Mouse (Mus musculus): ENCODE results near the gene Slit3. TPM values are rescaled to one million over a fixed set of nuclear protein-coding genes. Genes with fewer than 3 reads are reported as not detected.

Slit3 gene
- polyA plus RNA-seq, 1 experiment from 2014 or later = 0.03 TPM

DNA sequence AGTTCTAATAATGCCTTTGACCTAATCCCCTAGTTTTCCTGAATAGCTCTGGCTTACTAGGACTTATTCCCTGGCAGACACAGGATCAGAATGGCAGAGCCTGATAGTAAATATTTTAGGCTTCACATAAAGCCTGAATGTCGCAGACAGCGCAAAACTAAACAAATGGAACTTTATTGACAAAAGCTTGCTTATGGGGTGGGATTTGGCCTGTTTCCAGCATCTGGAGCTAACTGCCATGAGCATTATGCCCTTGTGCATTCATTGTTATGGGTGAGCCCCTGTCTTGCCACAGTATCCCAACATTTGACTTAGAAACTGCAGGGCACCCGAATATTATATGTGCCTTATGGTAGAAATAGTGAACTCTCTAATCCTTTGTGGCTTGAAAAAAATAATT is 438.4 kb downstream of the Slit3 start:
- peaks cover 9% of the 10 kb centered on the region for H3K27me3 ChIP-seq
- no peak for ATAC-seq
- in situ Hi-C loops (cut with MboI; ENCODE audit: low pct_unique_long_range_greater_than_20kb) = no loop called here
- TF ChIP-seq CTCF (IDR thresholded peaks at IDR 0.05) = no peak
- ChIA-PET CTCF (interaction anchor here (1.2 kb wide), 1 partner anchor 12 kb away, joined by 3 read pairs; no protein-coding TSS in a partner anchor), POLR2A (no interaction called here)
- DNase-seq (ENCODE audit: low read depth, low spot score) = no peak

GRCm38 (mm10) chr11:35561760-35562159 is 440.7 kb downstream of the Slit3 start:
- CTCF ChIA-PET = no interaction called here
- peaks cover 7% of the 10 kb centered on the region for H3K27me3 ChIP-seq
- ATAC-seq (peak; percentile 17), DNase-seq (ENCODE audit: low read depth, low spot score) (peak; percentile 30)
- in situ Hi-C loops (cut with MboI; ENCODE audit: low pct_unique_long_range_greater_than_20kb) = no loop called here
- POLR2A ChIA-PET = no interaction called here
- TF ChIP-seq CTCF (IDR thresholded peaks at IDR 0.05) = no peak

GRCm38 (mm10) chr11:35565322-35565721 is 444.3 kb downstream of the Slit3 start:
- H3K27me3 ChIP-seq = peaks cover 4% of the 10 kb centered on the region
- in situ Hi-C loops (cut with MboI; ENCODE audit: low pct_unique_long_range_greater_than_20kb) = no loop called here
- POLR2A ChIA-PET = no interaction called here
- no peak for DNase-seq (ENCODE audit: low read depth, low spot score)
- CTCF ChIA-PET = interaction anchor here (0.7 kb wide), 1 partner anchor 14 kb away, joined by 3 read pairs; no protein-coding TSS in a partner anchor
- no peak for ATAC-seq
- no peak for TF ChIP-seq CTCF (IDR thresholded peaks at IDR 0.05)

DNA sequence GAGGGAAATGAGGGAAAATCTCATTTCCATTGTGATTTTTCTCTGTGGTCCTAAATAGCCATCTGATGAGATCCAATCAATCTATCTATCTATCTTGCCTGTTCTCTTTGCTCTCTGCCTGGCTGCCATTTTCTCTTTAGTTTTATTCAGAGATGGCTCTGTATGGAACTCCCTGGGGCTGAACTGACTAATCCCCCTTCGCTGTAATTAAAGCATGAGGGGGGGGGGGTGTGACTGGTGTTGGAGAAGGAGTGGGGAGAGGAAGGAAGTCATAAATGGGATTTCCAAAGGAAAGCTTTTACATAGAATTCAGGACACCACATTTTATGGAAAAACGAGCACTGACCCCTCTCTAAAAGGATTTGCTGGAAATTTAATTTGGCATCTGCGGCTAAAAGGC is 445.7 kb downstream of the Slit3 start:
- DNase-seq (ENCODE audit: low read depth, low spot score) (no peak), ATAC-seq (no peak)
- in situ Hi-C loops (cut with MboI; ENCODE audit: low pct_unique_long_range_greater_than_20kb) = no loop called here
- ChIA-PET POLR2A (no interaction called here), CTCF (no interaction called here)
- H3K27me3 ChIP-seq = peaks cover 8% of the 10 kb centered on the region
- TF ChIP-seq CTCF (IDR thresholded peaks at IDR 0.05) = no peak

- ChIA-PET POLR2A (interaction anchor here (0.6 kb wide), 1 partner anchor 77 kb away, joined by 3 read pairs; no protein-coding TSS in a partner anchor), CTCF (no interaction called here)
- DNase-seq (ENCODE audit: low read depth, low spot score) (no peak), ATAC-seq (no peak)
- TF ChIP-seq CTCF (IDR thresholded peaks at IDR 0.05) = no peak
- in situ Hi-C loops (cut with MboI; ENCODE audit: low pct_unique_long_range_greater_than_20kb) = no loop called here
- peaks cover 13% of the 10 kb centered on the region for H3K27me3 ChIP-seq
Observed at GRCm38 (mm10) chr11:35569126-35569916, 448.3 kb downstream of the Slit3 start.

DNA sequence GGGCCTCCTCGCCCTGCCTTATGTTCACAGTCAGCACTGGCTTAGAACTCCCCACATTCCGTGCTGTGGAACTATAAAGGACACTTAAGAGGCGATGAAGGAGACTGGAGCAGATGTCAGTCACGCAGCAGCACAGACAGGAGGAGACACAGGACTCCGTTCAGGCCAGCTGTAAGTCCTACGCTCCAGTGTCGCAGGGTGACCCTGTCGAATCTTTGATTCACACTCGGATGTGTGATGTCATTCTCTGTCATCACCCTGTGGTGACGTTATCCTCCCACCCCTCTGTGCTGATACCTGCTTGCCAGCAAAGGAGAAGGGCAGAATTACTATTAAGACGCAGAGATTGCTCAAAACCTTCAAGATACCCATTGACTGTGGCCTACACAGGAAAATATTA is 448.9 kb downstream of the Slit3 start:
- no peak for ATAC-seq
- no peak for TF ChIP-seq CTCF (IDR thresholded peaks at IDR 0.05)
- in situ Hi-C loops (cut with MboI; ENCODE audit: low pct_unique_long_range_greater_than_20kb) = no loop called here

DNA sequence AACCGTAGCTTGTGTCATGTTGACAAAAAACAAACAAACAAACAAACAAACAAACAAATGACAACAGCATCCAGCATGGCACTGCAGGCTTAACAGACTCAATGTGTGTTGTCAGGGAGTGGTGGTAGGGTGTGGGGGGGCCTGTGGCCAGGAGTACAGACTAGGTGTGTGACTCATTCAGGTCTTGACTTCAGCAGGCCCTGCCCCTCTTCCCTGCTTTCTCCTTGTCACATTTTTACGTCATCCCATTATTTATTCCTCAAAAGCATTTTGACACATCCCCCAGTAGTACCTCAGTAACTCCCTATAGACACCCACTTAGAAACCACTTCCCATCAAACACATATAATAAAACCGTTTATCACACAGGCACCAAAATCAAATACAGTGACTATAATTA is 450.9 kb downstream of the Slit3 start:
- CTCF ChIA-PET = no interaction called here

More for the DNA sequence above, 448.9 kb downstream of the Slit3 start:
- ChIA-PET CTCF (no interaction called here), POLR2A (interaction anchor here (0.6 kb wide), 1 partner anchor 77 kb away, joined by 3 read pairs; no protein-coding TSS in a partner anchor)
- DNase-seq (ENCODE audit: low read depth, low spot score) = no peak
- H3K27me3 ChIP-seq = peaks cover 12% of the 10 kb centered on the region

DNA sequence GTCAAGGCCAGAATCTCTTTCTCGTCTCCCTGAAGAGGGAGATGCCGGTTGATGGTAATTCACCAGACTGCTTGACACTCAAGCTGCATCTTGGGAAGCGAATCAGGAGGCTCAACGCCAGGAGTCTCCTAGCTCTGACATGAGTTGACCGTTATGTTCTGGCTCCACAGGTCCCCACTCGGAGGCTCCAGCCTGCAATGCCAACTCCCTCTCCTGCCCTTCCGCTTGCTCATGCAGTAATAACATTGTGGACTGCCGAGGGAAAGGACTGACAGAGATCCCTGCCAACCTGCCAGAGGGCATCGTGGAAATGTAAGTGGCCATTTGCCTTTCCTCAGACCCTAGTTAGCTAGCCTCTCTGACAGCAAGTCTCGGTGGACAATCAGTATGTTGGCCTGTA is 457.8 kb downstream of the Slit3 start:
- DNase-seq (ENCODE audit: low read depth, low spot score) (no peak), ATAC-seq (no peak)
- ChIA-PET CTCF (no interaction called here), POLR2A (no interaction called here)
- in situ Hi-C loops (cut with MboI; ENCODE audit: low pct_unique_long_range_greater_than_20kb) = no loop called here
- TF ChIP-seq CTCF (IDR thresholded peaks at IDR 0.05) = no peak
- peaks cover 28% of the 10 kb centered on the region for H3K27me3 ChIP-seq

More for the DNA sequence above, 450.9 kb downstream of the Slit3 start:
- in situ Hi-C loops (cut with MboI; ENCODE audit: low pct_unique_long_range_greater_than_20kb) = no loop called here
- DNase-seq (ENCODE audit: low read depth, low spot score) (no peak), ATAC-seq (no peak)
- no peak for TF ChIP-seq CTCF (IDR thresholded peaks at IDR 0.05)
- H3K27me3 ChIP-seq = peaks cover 11% of the 10 kb centered on the region
- POLR2A ChIA-PET = no interaction called here

GRCm38 (mm10) chr11:35582591-35582990 is 461.6 kb downstream of the Slit3 start:
- in situ Hi-C loops (cut with MboI; ENCODE audit: low pct_unique_long_range_greater_than_20kb) = no loop called here
- ChIA-PET POLR2A (no interaction called here), CTCF (no interaction called here)
- peaks cover 20% of the 10 kb centered on the region for H3K27me3 ChIP-seq
- TF ChIP-seq CTCF (IDR thresholded peaks at IDR 0.05) = no peak
- DNase-seq (ENCODE audit: low read depth, low spot score) (no peak), ATAC-seq (no peak)

GRCm38 (mm10) chr11:35583633-35584032 is 462.6 kb downstream of the Slit3 start:
- DNase-seq (ENCODE audit: low read depth, low spot score) (no peak), ATAC-seq (no peak)
- CTCF ChIA-PET = no interaction called here
- no peak for TF ChIP-seq CTCF (IDR thresholded peaks at IDR 0.05)
- in situ Hi-C loops (cut with MboI; ENCODE audit: low pct_unique_long_range_greater_than_20kb) = no loop called here
- POLR2A ChIA-PET = no interaction called here
- peaks cover 10% of the 10 kb centered on the region for H3K27me3 ChIP-seq

DNA sequence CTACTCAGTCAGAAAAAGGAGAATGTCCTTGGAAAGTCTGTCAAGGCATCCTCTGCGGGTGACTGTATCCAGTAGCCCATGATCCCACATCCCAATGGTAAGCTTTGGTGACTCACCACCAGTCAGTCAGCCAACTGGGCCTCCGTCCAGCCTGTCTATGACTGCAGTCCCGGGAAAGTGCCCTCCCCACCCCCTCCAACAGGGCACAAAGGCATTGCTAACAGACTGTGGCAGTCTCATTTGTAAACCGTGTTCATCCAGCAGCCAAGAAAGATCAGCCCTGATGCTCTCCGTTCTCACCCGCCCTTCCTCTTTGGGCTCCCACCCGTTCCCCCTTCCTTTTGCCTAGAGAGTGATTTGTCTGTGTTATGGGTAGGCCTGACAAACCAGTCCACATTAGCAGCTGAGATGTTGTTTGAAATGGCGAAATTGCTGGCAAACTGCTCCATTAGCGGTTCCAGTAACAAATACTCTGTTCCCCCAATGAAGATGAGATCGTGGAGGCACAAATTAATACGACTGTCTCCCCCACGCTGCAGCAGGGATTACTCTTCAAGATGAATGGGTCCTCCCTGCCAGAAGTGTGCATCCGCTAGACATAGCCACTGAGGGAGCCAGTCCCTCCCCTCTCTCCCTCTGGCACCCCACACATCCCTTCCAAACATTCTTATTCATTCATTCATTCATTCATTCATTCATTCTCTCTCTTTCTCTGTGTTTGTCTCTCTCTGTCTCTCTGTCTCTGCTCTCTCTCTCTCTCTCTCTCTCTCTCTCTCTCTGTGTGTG is 466.3 kb downstream of the Slit3 start:
- peak; percentile 81 for DNase-seq (ENCODE audit: low read depth, low spot score)

More for the DNA sequence above, 466.3 kb downstream of the Slit3 start:
- no peak for TF ChIP-seq CTCF (IDR thresholded peaks at IDR 0.05)
- peak; percentile 97 for ATAC-seq
- H3K27me3 ChIP-seq = no peaks in the 10 kb centered on the region
- POLR2A ChIA-PET = no interaction called here
- CTCF ChIA-PET = no interaction called here
- in situ Hi-C loops (cut with MboI; ENCODE audit: low pct_unique_long_range_greater_than_20kb) = no loop called here

Data from Patski (cell line).